Mouse (Mus musculus): ENCODE data around the gene Enkur.

Enkur gene

GRCm38 (mm10) chr2:21191232-21191631 lies 13.9 kb downstream of the Enkur start:
- no peak for DNase-seq (ENCODE audit: low read depth in 1 of 2, low spot score in 2 of 2)

DNA sequence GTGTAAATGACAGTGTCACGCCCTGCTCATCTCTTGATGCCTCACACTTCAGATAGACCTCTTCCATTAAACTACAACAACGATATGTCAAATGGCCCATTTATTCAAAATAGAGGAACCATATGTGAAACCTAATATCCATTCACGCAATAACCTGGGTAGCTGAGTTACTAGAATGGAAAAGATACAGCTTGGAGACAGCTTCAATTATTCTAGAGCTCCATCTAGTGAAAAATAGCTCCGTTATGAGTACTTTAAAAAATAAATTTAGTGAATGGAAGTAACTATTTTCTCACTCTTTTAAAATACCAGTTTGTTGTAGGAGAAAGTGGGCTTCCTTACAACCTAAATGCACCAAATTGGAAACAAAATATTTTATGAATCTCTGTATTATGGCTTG lies 16.6 kb downstream of the Enkur start:
- DNase-seq (ENCODE audit: low read depth in 1 of 2, low spot score in 2 of 2): no peak

- peak in 1 of 2 experiments; percentile 13 for DNase-seq (ENCODE audit: low read depth in 1 of 2, low spot score in 2 of 2)
Observed at GRCm38 (mm10) chr2:21187576-21187975, 17.6 kb downstream of the Enkur start.

GRCm38 (mm10) chr2:21182811-21183210 lies 22.4 kb downstream of the Enkur start:
- DNase-seq (ENCODE audit: low read depth in 1 of 2, low spot score in 2 of 2): peak; percentile 24 to 36

- no peak for DNase-seq (ENCODE audit: low read depth in 1 of 2, low spot score in 2 of 2)
Observed at GRCm38 (mm10) chr2:21179136-21179535, 26.0 kb downstream of the Enkur start.

GRCm38 (mm10) chr2:21172797-21173196 lies 32.4 kb downstream of the Enkur start:
- no peak for DNase-seq (ENCODE audit: low read depth in 1 of 2, low spot score in 2 of 2)

- no peak for DNase-seq (ENCODE audit: low read depth in 1 of 2, low spot score in 2 of 2)
Observed at GRCm38 (mm10) chr2:21167916-21168315, 37.2 kb downstream of the Enkur start.

DNA sequence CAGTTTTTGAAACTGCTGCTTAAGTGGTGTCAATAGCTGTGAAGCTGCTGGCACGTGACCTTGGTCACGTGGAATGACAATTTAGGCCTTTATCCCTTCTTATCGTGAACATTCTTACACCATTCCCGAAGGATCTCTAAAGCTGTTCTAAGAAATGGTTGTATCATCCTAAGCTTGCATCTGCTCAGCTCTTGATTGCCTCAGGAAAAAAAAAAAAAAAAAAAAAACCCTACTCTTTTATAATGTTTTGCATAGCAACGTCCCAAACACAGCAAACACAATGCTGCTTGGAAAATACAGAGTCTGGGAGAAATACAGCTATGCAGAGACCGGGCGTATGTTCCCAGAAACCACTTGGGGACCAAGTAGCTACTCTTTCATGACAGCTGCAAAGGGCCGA lies 40.9 kb downstream of the Enkur start:
- DNase-seq (ENCODE audit: low read depth in 1 of 2, low spot score in 2 of 2): no peak

DNA sequence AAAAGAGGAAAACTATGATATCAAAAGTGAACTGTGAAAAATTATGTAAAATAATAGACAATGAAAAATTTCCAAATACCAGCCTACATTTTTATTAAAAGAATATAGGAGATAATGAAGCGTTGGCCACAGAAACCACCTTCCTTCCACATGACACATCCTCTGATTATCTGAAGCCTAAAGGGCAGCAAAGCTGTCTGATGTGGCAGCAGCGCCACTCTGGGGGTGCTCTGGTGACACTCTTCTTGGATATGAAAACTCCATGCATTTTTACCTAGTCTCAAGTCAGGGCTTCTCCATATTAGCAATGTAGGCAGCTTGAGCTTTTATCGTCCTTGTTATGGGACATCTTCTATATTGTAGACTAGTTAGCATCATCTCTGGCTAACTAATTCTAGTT lies 51.7 kb downstream of the Enkur start:
- DNase-seq (ENCODE audit: low read depth in 1 of 2, low spot score in 2 of 2): no peak

DNA sequence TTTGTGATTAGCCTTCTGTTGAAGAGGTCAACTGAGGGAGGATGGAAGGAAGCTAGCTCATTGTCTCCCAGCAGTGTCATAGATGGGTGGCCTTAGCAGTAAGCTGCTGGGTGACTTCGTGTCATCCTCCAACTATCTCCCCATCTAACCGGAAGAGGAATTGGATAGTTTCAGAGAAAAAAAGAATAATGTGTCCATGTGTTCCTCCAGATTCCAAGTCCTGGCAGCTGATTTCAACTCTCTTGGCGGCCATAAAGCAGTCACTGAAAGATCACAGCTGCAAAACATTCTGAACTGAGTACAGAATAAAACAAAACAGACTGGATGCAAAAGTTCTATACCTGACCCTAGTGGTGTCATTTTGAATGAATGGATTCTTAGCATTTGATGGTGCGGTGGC lies 58.0 kb downstream of the Enkur start:
- DNase-seq (ENCODE audit: low read depth in 1 of 2, low spot score in 2 of 2): no peak

GRCm38 (mm10) chr2:21146486-21146885 lies 58.7 kb downstream of the Enkur start:
- no peak for DNase-seq (ENCODE audit: low read depth in 1 of 2, low spot score in 2 of 2)

- DNase-seq (ENCODE audit: low read depth in 1 of 2, low spot score in 2 of 2): no peak
Observed at GRCm38 (mm10) chr2:21142616-21143015, 62.5 kb downstream of the Enkur start.

DNA sequence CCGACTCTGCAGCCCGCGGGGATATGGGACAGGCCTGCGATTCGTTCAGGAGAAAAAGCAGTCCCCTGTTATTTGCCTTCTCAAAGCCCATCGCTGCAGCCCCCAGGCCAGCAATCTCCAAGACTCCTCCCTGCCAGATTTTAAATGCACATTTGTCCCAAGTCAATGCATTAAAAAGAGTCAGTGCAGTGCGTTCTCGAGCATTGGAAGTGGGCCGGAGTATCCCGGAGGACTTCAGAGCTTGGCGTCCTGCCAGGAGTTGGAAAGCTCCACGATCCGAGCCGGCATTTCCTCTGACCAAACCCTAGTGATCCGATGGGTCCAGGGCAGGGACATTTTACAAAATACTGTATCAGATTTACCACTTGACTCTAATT lies 63.0 kb downstream of the Enkur start:
- DNase-seq (ENCODE audit: low read depth in 1 of 2, low spot score in 2 of 2): no peak

DNA sequence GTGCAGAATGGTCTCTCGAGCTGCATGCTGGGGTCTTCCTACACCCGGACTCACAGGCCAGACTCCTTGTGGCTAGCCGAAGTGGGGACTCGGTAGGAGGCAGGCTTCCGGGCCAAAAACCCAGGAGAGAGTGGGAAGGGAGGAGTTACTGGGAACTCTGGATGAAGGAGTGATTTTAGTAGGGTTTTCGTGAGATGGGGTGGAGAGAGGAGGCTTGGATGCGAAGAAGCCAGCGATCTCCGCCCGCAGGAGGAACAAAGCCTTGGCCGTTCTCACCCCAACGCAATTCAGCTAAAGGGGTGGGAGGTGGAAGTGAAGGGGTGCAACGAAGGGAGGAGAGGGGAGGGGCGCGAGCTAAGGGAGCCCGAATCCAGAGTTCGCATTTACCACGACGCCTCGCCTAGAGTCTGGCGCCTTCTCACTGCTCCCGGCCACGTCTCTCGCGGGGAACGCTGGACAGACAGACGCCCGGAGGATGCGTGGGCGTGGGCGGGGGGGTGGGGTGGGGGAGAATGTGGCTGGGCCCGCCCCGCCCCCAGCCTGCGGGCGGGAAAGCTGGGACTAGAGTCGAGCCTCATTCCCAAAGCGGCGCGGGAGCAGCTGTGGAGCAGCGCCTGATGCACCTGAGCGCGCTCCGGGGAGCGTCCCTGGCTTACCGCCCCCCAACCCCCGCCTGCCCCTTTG lies 63.5 kb downstream of the Enkur start:
- no peak for DNase-seq (ENCODE audit: low read depth in 1 of 2, low spot score in 2 of 2)

DNA sequence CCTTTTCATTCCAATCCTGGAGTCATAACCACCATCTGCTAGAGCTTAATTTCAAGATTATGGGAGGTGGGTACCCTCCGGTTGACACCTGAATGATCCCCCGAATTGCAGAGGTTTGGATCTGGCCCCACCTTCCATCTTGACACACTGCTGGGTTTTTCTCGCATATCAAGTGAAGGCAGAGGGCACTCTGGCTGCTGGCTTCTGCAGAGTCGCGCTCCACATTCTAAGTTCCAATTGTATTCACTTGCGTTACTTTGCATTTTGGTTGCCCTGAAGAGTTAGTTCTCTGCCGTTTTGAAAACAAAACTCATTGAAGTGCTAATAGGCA lies 64.0 kb downstream of the Enkur start:
- DNase-seq (ENCODE audit: low read depth in 1 of 2, low spot score in 2 of 2): no peak
